Mouse (Mus musculus) brain, embryonic 14.5 days (tissue): ENCODE results near the gene 2310034G01Rik.
A peak's percentile ranks its signal among the peaks of the same experiment; 100 is the strongest.

Source experiments
- CTCF ChIP-seq: fragments of 200-500 bp; IDR thresholded peaks from 2 replicates; pipeline ENCODE4 v1.5.1; 2012; ENCODE audit warnings: inconsistent platforms, mild to moderate bottlenecking, moderate library complexity, borderline replicate concordance; ENCODE audit not compliant: insufficient read depth, insufficient read length; ENCODE audit errors: extremely low read depth
- POLR2A ChIP-seq: fragments of 200-500 bp; IDR thresholded peaks from 2 replicates; pipeline ENCODE4 v1.6.1; 2012; ENCODE audit warnings: mild to moderate bottlenecking, inconsistent platforms, borderline replicate concordance; ENCODE audit not compliant: poor library complexity, insufficient read depth, insufficient read length, severe bottlenecking; ENCODE audit errors: extremely low read depth

- no peak for TF ChIP-seq CTCF
- TF ChIP-seq POLR2A: peak; percentile 84
Observed at GRCm38 (mm10) chr19:46348761-46349458, 1.2 kb downstream of the 2310034G01Rik start.
